ENCODE assay signal across 15 mouse cellular contexts in genomic region chr1:98056277-98056676, GRCm38 (mm10). TPM values are rescaled to one million over a fixed set of nuclear protein-coding genes. Genes with fewer than 3 reads are reported as not detected.
DNase-seq lines count a peak whose midpoint lies in the region; ATAC-seq lines count a peak whose summit lies in the region.
"Had no signal": no experiment of that assay in that cellular context is flagged by ENCODE, and none has a peak within 500 bp of the region (broad histone marks: within the 10 kb centered on the region; RNA-seq: fewer than 3 reads in every experiment).

No protein-coding gene starts in this region.

- no peaks in the 10 kb centered on the region for H3K27me3 ChIP-seq in embryonic facial prominence, embryonic 10.5 days (replicated peaks; ENCODE audit: low read depth, poor library complexity, severe bottlenecking)
- H3K27me3 ChIP-seq: megakaryocyte, embryonic 14.5 days had no signal

- H3K9me3 ChIP-seq in embryonic facial prominence, embryonic 10.5 days: no peaks in the 10 kb centered on the region
- H3K9me3 ChIP-seq: megakaryocyte, embryonic 14.5 days had no signal

- no peaks in the 10 kb centered on the region for H3K36me3 ChIP-seq in embryonic facial prominence, embryonic 10.5 days (replicated peaks)

- H3K4me3 ChIP-seq in embryonic facial prominence, embryonic 10.5 days: no peak overlapping the region
- H3K4me3 ChIP-seq: left cerebral cortex, adult 2 months; megakaryocyte, embryonic 14.5 days had no signal

- DNase-seq in adrenal gland, postnatal 10 days: peak; percentile 23
- DNase-seq in adrenal gland, postnatal 25 days: no peak
- peak; percentile 29 to 51 for DNase-seq in kidney, adult 8-10 months
- no peak for DNase-seq in kidney, postnatal 10 days
- peak; percentile 70 for DNase-seq in 3T3-L1 (ENCODE audit: low read depth, low spot score)
- DNase-seq in spleen, adult 18-20 months: no peak
- no peak for DNase-seq in embryonic facial prominence, embryonic 10.5 days (ENCODE audit: low spot score)
- DNase-seq: B cell, adult 2 months; cerebellum, adult 9-11 months; heart, postnatal 14 days; liver, postnatal 0 days; thymus, adult 18-20 months had no signal

- peaks cover 4% of the 10 kb centered on the region; the same call in 1 of the 2 replicates for H3K4me1 ChIP-seq in embryonic facial prominence, embryonic 10.5 days

- peak; percentile 40; the same call in 1 of the 2 replicates for ATAC-seq in granulocyte monocyte progenitor cell, adult 5-6 weeks (replicated peaks; ENCODE audit: poor library complexity, severe bottlenecking)
- ATAC-seq: liver, postnatal 0 days had no signal

- no peak overlapping the region for H3K27ac ChIP-seq in embryonic facial prominence, embryonic 10.5 days (replicated peaks)

- 86% methylated on average over 6 of the region's 6 CpGs for WGBS in embryonic facial prominence, embryonic 10.5 days

RNA-seq across cellular contexts. Expression of gene Pam, which starts 39.2 kb away (rescaled TPM):
- total RNA-seq in adrenal gland, postnatal 10 days (2021): 100 to 1,000 TPM; 205 to 219 TPM
- 341 and 367 TPM in 2 replicates for total RNA-seq in adrenal gland, postnatal 25 days (2021)
- total RNA-seq in granulocyte monocyte progenitor cell, adult 5-6 weeks (2014; fragmentation: Nextera tagmentation): 20.2 and 25.5 TPM in 2 replicates
- 55.3 and 60.4 TPM in 2 replicates for total RNA-seq in granulocyte monocyte progenitor cell, adult 5-6 weeks (2017)
- 11.3 and 11.7 TPM in 2 replicates for polyA plus RNA-seq in embryonic facial prominence, embryonic 10.5 days (2016; fragmentation: Nextera tagmentation; extraction: Ambion mirVana)

Comparison
In these comparisons a context has a peak if more than half of its experiments do, and no peak if none do; other contexts are left out.
1. DNase-seq: peak in adrenal gland, postnatal 10 days (single experiment), kidney, adult 8-10 months (2 of 2) and 3T3-L1 (single experiment); none in adrenal gland, postnatal 25 days (single experiment), kidney, postnatal 10 days (single experiment), spleen, adult 18-20 months (0 of 2) and embryonic facial prominence, embryonic 10.5 days (single experiment).